In genomic region chr5:92721610-92722009, GRCm38 (mm10) we compare ENCODE assay signal across 28 mouse cellular contexts. TPM values are rescaled to one million over a fixed set of nuclear protein-coding genes. Genes with fewer than 3 reads are reported as not detected.
"Had no signal": no experiment of that assay in that cellular context is flagged by ENCODE, and none has a peak within 500 bp of the region (broad histone marks: within the 10 kb centered on the region; RNA-seq: fewer than 3 reads in every experiment).

No protein-coding gene starts in this region.

- H3K4me2 ChIP-seq: heart, embryonic 12.5 days; hindbrain, embryonic 12.5 days; hindbrain, embryonic 14.5 days; intestine, embryonic 15.5 days; limb, embryonic 13.5 days; limb, embryonic 15.5 days had no signal

- H3K4me1 ChIP-seq: hindbrain, embryonic 10.5 days; hindbrain, embryonic 12.5 days; intestine, embryonic 15.5 days; limb, embryonic 13.5 days; limb, embryonic 15.5 days had no signal

- H3K4me3 ChIP-seq: gastrocnemius, adult 2 months; heart, adult 2 months; heart, embryonic 12.5 days; hindbrain, embryonic 10.5 days; hindbrain, embryonic 12.5 days; intestine, embryonic 15.5 days; layer of hippocampus, adult 2 months; limb, embryonic 13.5 days; limb, embryonic 15.5 days had no signal

- H3K27me3 ChIP-seq: heart, embryonic 12.5 days; hindbrain, embryonic 12.5 days; intestine, embryonic 15.5 days; limb, embryonic 13.5 days; limb, embryonic 15.5 days had no signal

- H3K36me3 ChIP-seq: heart, embryonic 12.5 days; hindbrain, embryonic 12.5 days; intestine, embryonic 15.5 days; limb, embryonic 13.5 days; limb, embryonic 15.5 days had no signal

- H3K9ac ChIP-seq: heart, embryonic 12.5 days; hindbrain, embryonic 12.5 days; hindbrain, embryonic 14.5 days; intestine, embryonic 15.5 days; limb, embryonic 13.5 days; limb, embryonic 15.5 days; liver, embryonic 14.5 days had no signal

- H3K9me3 ChIP-seq: heart, embryonic 12.5 days; hindbrain, embryonic 10.5 days; hindbrain, embryonic 12.5 days; intestine, embryonic 15.5 days; limb, embryonic 13.5 days; limb, embryonic 15.5 days had no signal

- DNase-seq: gastrocnemius, adult 2 months; gastrocnemius, postnatal 10 days; gastrocnemius, postnatal 25 days; heart, adult 2 months; heart, postnatal 10 days; heart, postnatal 4 days; kidney, adult 18-20 months; kidney, adult 8-10 months; kidney, postnatal 10 days; kidney, postnatal 25 days; kidney, postnatal 4 days; layer of hippocampus, adult 9-11 months; layer of hippocampus, postnatal 36 days; left cerebral cortex, postnatal 4 days had no signal

- ATAC-seq: hindbrain, embryonic 16.5 days; inflammation-experienced regulatory T-cells, adult 6 months; intestine, embryonic 15.5 days; intestine, postnatal 0 days had no signal

- H3K27ac ChIP-seq: gastrocnemius, adult 2 months; heart, adult 2 months; hindbrain, embryonic 10.5 days; hindbrain, embryonic 12.5 days; hindbrain, embryonic 14.5 days; intestine, embryonic 15.5 days; layer of hippocampus, adult 2 months; limb, embryonic 13.5 days; limb, embryonic 15.5 days; liver, embryonic 14.5 days had no signal

RNA-seq across cellular contexts. Expression of gene Shroom3, which starts 38.4 kb away (rescaled TPM):
- total RNA-seq: granulocyte monocyte progenitor cell, adult 5-6 weeks had no signal

RNA-seq across cellular contexts. Expression of gene Ccdc158, which starts 46.5 kb away (rescaled TPM):
- total RNA-seq: gastrocnemius, postnatal 10 days; heart, postnatal 25 days had no signal
- polyA plus RNA-seq: heart, adult 2 months; inflammation-experienced regulatory T-cells, adult 6 months had no signal
